Mouse (Mus musculus): Measurements from ENCODE around the gene Mt4.

Gene Mt4

GRCm38 (mm10) chr8:94179713-94180560 lies 42.9 kb downstream of the Mt4 start:
- no peak for DNase-seq (ENCODE audit: low spot score)

GRCm38 (mm10) chr8:94180561-94180908 lies 43.5 kb downstream of the Mt4 start:
- DNase-seq (ENCODE audit: low spot score), result no peak

- no peak for DNase-seq (ENCODE audit: low spot score)
Measured at GRCm38 (mm10) chr8:94182055-94182929, 45.3 kb downstream of the Mt4 start.

- DNase-seq (ENCODE audit: low spot score), result peak; percentile 79
Measured at GRCm38 (mm10) chr8:94183117-94183516, 46.1 kb downstream of the Mt4 start.

GRCm38 (mm10) chr8:94184357-94184843 lies 47.4 kb downstream of the Mt4 start:
- no peak for DNase-seq (ENCODE audit: low spot score)

- no peak for DNase-seq (ENCODE audit: low spot score)
Measured at GRCm38 (mm10) chr8:94185791-94186190, 48.8 kb downstream of the Mt4 start.

- peak; percentile 79 for DNase-seq (ENCODE audit: low spot score)
Measured at GRCm38 (mm10) chr8:94186542-94186941, 49.5 kb downstream of the Mt4 start.

GRCm38 (mm10) chr8:94187290-94188002 lies 50.4 kb downstream of the Mt4 start:
- no peak for DNase-seq (ENCODE audit: low spot score)
